Mouse (Mus musculus): Measurements from ENCODE around the gene 6030458C11Rik.

The 6030458C11Rik gene

GRCm38 (mm10) chr15:12824197-12824952 is at the start of gene 6030458C11Rik, which contains the start of gene Drosha:
TSS of gene 6030458C11Rik (minus strand) at chr15:12824649.
TSS of gene Drosha (plus strand) at chr15:12824815.
- peak; percentile 99 for ATAC-seq (ENCODE audit: insufficient number of reproducible peaks, low FRiP score, low TSS enrichment)

DNA sequence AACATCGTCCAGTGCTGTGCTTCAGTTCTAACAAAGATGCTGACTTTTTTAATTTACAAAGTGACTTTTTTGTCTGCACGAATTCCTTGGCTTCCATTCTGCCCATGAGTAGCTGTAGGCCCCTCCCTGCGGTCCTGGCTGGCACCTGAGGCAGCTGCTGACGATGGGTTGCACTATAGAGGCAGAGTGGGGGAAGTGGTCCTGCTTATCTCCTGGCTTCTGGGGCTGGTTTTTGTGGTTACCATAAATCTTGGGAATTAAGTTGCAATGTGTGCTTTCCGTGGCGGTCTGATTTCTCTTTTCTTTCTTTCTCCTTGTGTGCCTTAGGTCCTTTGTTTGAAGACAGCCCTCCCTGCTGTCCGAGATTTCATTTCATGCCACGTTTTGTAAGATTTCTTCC is 42.8 kb upstream of the 6030458C11Rik start:
- no peak for ATAC-seq (ENCODE audit: insufficient number of reproducible peaks, low FRiP score, low TSS enrichment)

GRCm38 (mm10) chr15:12865595-12866314 is 41.3 kb upstream of the 6030458C11Rik start:
- ATAC-seq (ENCODE audit: insufficient number of reproducible peaks, low FRiP score, low TSS enrichment), result no peak

- no peak for ATAC-seq (ENCODE audit: insufficient number of reproducible peaks, low FRiP score, low TSS enrichment)
Measured at GRCm38 (mm10) chr15:12863669-12864068, 39.2 kb upstream of the 6030458C11Rik start.

GRCm38 (mm10) chr15:12862061-12862460 is 37.6 kb upstream of the 6030458C11Rik start:
- no peak for ATAC-seq (ENCODE audit: insufficient number of reproducible peaks, low FRiP score, low TSS enrichment)

DNA sequence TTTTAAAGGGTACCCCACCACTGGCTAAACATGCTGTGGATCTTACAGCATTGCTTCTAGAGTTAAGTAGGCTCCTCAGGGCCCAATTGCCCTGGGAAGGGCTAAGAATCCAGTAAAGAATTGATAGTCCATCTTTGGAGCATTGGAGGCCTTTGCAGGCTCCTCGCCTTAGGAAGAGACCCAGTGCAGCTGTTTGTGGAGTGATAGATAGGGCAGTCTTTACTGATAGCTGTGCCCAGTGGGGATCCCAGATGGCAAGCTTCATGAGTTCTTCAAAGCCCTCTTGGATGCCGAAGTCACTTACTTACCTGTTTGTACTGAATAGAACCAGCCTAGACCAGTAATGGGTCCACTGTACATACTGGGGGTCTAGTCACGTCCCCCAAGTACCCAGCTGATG is 34.2 kb upstream of the 6030458C11Rik start:
- no peak for ATAC-seq (ENCODE audit: insufficient number of reproducible peaks, low FRiP score, low TSS enrichment)

DNA sequence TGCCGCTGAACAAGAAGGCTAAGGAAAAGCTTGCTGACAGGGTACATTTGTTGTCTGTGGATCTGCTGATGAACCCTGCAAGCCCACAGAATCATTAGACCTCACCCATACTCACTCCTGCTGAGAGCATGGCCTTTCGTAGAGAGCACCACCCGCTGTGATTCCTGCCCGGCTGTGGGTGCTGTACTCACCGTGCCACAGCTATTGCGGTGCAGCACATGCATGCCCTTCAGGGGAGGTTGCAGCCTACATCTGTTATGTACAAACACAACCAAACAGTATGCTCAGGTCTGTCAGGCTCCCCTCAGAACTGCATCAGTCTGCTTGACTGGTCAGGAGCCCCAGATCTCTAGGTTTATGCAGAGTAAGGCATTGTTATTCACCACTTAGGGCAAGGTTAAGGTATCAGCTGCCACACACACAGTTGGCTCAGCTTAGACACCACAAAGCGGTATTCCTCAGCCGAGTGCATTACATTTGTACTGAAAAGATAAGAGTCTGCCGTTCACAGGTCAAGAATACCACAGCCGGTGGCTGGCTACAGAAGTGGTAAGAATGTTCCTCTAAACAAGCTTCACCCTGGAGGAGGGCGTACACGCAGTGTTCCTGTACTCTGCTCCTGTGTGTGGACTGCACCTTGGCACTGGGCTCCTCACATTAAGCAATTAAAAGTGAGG is 33.5 kb upstream of the 6030458C11Rik start:
- no peak for ATAC-seq (ENCODE audit: insufficient number of reproducible peaks, low FRiP score, low TSS enrichment)

DNA sequence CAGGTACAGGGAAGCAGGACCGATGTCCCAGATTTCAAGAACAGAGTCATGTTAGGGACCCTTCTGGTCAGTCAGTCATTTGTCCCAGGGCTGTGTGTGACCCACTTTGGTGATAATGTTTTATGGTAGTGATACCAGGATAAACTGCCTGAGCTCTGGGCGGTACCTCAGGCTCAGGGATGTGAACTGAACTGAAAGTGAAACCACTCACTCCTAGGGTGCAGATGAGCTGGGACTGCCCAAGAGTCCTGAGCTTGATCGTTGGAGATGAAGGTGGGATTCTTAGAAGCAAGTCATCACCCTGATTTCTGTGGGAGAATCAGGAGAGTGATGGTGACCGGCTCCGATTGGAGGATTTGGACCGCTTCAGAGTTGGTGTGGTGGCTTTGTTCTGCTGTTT is 32.3 kb upstream of the 6030458C11Rik start:
- ATAC-seq (ENCODE audit: insufficient number of reproducible peaks, low FRiP score, low TSS enrichment), result no peak

DNA sequence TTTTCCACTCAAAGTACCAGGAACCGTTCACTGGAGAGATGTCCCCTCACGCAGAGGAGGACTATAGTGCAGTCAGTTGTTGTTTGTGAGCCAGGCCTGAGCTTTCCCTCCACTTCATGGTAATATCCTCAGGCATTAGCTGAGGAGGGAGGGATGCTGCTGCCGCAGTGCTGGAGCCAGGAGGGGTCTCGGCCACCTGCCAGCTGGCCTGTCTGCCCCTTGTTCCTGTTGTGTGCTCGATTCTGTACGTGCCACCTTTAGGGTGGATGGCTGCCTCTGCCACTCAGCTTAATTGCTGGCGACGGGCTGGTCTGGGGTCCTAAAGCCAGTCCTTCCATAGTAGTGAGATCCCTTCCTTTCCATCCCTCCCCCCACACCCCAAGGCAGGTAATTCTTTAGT is 29.0 kb upstream of the 6030458C11Rik start:
- ATAC-seq (ENCODE audit: insufficient number of reproducible peaks, low FRiP score, low TSS enrichment), result no peak

- ATAC-seq (ENCODE audit: insufficient number of reproducible peaks, low FRiP score, low TSS enrichment), result no peak
Measured at GRCm38 (mm10) chr15:12849373-12849772, 24.9 kb upstream of the 6030458C11Rik start.

DNA sequence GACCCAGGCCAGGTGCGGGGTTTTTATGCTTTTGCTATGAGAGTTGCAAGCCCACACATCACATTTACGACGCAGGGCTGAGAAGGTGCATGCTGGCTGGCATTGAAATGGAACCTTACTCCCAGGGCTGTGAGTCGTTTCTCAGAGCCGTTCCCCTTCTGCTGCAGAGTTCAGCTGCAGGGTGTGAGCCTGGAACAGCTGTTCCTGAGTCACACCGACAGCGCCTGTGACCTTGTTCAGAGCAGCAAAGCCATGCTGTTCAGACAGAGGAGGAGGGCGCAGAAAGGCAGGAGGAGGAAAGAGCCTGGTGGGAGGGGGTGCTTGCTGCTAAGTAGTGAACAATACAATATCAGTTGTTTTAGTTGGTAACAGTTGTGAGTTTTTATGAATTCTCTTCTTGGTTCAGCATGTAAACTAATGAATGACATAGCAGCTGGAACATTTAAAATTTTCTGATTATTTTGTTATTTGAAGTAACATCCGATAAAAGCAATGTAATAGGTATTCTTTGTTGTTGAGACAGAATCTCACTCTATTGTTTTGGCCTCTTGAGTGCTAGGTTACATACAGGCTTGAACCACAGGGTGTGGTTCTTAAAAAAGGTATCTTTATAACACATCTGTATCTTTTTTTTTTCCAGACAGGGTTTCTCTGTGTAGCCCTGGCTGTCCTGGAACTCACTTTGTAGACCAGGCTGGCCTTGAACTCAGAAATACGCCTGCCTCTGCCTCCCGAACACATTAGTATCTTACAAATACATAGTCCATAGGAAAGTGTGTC is 23.9 kb upstream of the 6030458C11Rik start:
- ATAC-seq (ENCODE audit: insufficient number of reproducible peaks, low FRiP score, low TSS enrichment), result no peak

GRCm38 (mm10) chr15:12842833-12843232 is 18.4 kb upstream of the 6030458C11Rik start:
- ATAC-seq (ENCODE audit: insufficient number of reproducible peaks, low FRiP score, low TSS enrichment), result no peak

DNA sequence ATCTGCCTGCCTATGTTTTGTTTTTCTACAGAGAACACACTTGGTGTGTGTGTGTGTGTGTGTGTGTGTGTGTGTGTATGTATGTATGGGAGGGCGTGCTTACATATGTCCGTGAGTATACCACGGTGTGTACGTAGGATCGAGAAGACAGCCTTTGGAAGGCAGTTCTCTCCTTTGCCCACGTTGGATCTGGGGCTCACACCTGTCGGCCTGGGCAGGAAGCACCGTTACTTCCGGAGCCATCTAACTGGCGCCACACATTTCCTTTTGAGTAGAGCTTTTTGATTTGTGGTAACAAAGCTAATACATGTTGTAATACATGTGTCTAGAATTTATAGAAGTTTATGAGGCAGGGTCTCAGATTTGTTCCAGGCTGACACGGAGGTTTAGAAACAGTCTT is 16.3 kb upstream of the 6030458C11Rik start:
- no peak for ATAC-seq (ENCODE audit: insufficient number of reproducible peaks, low FRiP score, low TSS enrichment)

DNA sequence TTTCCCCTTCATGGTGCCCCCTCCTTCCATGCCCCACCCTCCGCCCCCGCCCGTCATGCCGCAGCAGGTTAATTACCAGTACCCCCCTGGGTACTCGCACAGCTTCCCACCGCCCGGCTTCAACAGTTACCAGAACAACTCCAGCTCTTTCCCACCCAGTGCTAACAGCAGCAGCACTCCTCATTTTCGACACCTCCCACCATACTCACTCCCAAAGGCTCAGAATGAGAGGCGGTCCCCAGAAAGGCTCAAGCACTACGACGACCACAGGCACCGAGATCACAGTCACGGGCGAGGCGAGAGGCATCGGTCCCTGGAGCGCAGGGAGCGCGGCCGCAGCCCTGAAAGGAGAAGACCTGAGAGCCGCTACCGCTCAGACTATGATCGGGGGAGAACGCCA is 9.8 kb upstream of the 6030458C11Rik start:
- 0 out of 2 replicates have a peak, but pooled peaks have one; percentile 3 for ATAC-seq (ENCODE audit: insufficient number of reproducible peaks, low FRiP score, low TSS enrichment)

DNA sequence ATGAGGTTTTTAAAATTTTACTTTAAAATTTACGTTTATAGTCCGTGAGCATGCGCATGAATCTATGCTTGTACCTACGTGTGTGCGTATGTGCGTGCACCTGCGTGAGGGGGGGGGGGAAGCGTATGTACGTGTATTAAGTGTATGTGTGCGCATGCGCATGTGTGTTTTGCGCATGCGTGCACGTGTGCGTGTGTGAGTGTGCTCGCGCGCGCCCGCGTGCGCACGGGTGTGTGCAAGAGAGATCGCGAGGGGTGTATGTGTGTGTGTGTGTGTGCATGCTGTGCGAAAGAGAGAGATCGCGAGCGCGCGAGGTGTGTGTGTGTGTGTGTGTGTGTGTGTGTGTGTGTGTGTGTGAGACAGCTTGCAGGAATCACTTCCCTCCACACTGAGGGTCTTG is 8.9 kb upstream of the 6030458C11Rik start:
- ATAC-seq (ENCODE audit: insufficient number of reproducible peaks, low FRiP score, low TSS enrichment), result no peak

- no peak for ATAC-seq (ENCODE audit: insufficient number of reproducible peaks, low FRiP score, low TSS enrichment)
Measured at GRCm38 (mm10) chr15:12832599-12832998, 8.2 kb upstream of the 6030458C11Rik start.

GRCm38 (mm10) chr15:12829878-12830277 is 5.4 kb upstream of the 6030458C11Rik start:
- no peak for ATAC-seq (ENCODE audit: insufficient number of reproducible peaks, low FRiP score, low TSS enrichment)

GRCm38 (mm10) chr15:12825408-12825807 is 959 bp upstream of the 6030458C11Rik start:
- no peak for ATAC-seq (ENCODE audit: insufficient number of reproducible peaks, low FRiP score, low TSS enrichment)

- peak; percentile 37 for ATAC-seq (ENCODE audit: insufficient number of reproducible peaks, low FRiP score, low TSS enrichment)
Measured at GRCm38 (mm10) chr15:12824965-12825364, 516 bp upstream of the 6030458C11Rik start.

DNA sequence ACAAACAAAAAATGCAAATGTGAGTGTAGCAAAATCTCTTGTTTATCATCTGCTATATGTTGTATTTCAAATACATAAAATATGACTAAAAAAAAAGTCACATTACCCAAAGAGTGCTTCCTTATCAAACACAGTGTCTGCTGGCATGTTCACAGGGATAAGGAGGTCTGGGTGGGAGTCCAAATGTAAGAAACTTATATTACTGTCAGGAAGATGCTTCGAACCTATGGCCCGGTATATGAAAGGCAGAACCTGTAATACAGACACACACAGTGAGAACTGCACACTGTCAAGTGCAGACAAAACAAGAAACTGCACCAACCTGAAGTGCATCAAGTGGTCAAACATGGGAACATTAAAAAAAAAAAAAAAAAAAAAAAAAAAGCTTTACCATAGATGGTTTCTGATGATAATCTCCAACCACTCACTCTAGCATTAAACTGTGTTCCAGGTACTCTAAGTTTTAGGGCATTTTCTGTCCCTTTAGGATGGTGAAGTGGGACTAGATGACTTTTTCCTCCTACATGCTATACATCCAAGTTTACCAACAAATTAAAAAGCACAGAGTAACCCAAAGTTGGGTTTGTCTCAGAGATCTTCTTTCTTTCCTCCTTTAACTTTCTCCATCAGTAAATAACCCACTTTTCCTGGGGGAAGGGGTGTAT is 862 bp downstream of the 6030458C11Rik start:
- ATAC-seq (ENCODE audit: insufficient number of reproducible peaks, low FRiP score, low TSS enrichment), result no peak

Data from cerebellum, adult (tissue).